Mouse (Mus musculus) megakaryocyte-erythroid progenitor cell, adult 5-6 weeks (primary cell): Measurements from ENCODE around the gene Dcst1. TPM values are rescaled to one million over a fixed set of nuclear protein-coding genes. Genes with fewer than 3 reads are reported as not detected.

ENCODE experiments used
- ATAC-seq: replicated peaks from 2 replicates; pipeline ENCODE4 v1.8.0; 2016; ENCODE audit warnings: mild to moderate bottlenecking, inconsistent platforms; ENCODE audit not compliant: severe bottlenecking, poor library complexity, low FRiP score, low TSS enrichment
- total RNA-seq, 2 experiments: library from RNA; stranded (forward) in 1 of 2; stranded (reverse) in 1 of 2; fragments of 200-1000, 215-1000 nt in 1 of 2; fragments of >200 nt in 1 of 2; fragmentation: Nextera tagmentation in 1 of 2; gene quantifications; 2 replicates each; pipeline ENCODE4 v1.2.3; 2014 to 2017

The Dcst1 gene
- total RNA-seq, 2 experiments from 2014 or later = not detected

DNA sequence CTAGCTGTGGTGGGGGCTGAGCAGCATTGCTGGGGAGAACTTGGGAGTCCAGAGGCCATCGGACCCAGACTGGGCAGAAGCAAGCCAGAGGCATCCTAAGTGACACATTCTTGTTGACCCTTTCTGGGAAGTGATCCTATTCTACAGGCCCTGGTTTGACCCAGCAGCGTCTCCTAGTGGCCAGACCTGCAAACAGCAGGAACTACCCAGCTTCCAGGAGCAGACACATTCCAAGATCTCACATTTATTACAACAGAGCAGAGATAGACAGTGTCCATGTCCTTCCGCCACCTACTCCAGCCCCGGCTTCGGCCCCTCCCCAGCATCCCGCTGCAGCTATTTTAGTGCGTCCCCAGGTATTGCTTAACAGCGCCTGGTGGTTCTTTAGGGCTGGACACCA, 25.6 kb downstream of the Dcst1 start:
- ATAC-seq = 0 out of 2 replicates have a peak, but pooled peaks have one; percentile 24

DNA sequence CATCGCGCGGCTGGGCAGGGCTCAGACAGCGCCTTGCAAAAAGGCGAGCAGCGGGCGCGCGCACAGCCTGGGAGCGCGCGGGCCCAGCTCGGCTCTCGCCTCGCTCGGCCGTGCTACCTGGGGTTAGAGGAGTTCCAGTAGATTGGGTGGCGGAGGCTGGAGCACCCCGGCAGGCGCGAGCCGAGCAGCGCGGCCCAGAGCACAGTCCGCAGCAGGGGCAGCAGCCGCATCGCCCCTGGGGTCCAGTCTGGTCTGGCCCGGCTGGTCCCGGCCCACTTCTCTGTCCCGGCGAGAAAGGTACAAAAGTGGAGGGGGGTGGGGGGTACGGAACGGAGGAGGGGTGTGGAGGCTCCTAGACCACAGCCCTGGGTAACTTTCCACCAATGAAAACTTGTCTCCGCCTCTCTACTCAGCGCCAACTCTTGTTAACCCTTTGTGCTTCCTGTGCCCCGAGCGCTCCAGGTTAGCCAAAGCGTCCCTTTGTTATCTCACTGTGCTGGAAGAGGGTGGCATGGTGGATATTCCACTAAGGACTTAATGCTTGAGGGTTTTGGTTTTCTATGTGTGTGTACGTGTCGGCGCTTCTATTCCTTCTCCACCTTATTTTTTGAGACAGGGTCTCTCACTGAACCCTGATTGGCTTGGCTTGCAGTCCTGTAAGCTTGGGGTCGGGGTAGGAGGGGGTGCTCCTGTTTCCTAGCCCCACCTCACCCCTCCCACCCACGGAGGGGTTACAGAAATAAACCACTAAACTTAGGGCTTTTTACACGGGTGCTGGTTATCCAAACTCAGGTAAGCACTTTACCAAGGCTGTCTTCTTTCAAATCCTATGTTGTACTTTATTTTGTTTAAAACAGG, 27.1 kb downstream of the Dcst1 start, which contains the start of gene Efna4:
Efna4 (minus strand) TSS at position 308 of the 858 bp plus-strand sequence.
- peak; percentile 27; the same call in 1 of the 2 replicates for ATAC-seq

DNA sequence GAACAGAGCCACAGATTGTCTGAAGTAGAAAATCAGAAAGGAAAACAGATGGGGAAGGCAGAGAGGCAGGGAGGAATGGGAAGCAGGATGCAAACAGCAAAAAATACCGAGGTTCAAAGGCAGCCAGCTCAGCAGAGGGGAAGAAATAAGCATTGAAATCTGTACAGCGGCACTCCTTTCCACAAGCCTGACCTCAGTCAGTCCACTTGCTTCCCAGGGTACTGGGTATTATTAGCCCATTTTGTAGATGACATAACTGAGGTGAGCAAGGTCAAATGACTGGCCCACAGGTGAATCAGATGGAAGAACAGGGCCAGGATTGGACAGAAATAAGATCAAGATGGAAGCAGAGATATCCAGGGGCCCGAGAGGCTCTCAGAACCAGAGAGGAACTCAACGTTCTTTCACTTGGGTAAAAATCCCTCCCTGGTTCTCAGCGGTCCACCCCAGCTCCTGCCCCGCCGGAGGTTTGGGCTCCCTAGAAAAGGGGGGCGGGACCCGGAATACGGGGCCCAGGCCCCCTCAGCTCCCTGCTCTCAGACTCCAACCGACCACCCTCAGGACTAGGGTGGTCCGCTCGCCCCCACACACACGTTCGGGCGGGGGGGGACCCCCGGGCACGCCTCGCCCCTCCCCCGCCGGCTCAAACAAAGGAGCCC, 27.9 kb downstream of the Dcst1 start:
- ATAC-seq = no peak

DNA sequence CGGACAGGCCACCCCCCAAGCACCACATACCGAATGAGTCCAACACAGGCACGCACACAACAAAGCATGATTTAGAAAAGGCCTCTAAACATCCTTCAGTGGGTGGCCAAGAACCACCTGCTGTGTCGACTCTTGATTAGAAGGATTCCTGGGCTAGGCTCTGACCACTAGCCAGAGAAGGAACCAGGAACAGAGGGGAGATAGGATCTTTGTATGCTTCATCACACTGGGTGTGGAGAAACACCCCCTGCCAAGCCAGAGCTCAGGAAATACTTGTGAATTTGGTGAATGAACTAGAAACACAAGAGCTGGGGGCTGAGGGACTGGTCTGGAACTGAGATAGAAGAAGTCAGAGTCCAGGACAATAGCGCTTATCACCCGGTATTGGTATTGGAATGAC, 28.5 kb downstream of the Dcst1 start:
- no peak for ATAC-seq

DNA sequence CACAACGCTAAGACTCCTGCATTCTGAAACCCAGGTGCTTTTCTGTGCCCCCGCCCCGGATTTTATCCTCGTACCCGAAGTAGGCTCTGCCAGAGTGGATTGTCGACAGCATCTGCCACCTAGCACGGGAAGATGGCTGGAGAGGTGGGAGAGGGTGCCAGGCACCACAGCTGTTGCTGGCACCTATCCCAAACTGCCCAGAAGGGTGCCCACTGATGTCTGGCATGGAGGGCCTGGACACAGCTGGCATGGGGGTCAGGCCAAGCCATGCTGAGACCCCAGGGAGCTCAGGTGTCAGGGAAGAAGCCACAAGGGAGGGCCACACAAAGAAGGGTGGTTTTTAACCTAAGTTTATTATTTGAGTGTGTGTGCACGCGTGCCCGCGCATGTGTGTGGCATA, 32.0 kb downstream of the Dcst1 start:
- ATAC-seq = no peak

DNA sequence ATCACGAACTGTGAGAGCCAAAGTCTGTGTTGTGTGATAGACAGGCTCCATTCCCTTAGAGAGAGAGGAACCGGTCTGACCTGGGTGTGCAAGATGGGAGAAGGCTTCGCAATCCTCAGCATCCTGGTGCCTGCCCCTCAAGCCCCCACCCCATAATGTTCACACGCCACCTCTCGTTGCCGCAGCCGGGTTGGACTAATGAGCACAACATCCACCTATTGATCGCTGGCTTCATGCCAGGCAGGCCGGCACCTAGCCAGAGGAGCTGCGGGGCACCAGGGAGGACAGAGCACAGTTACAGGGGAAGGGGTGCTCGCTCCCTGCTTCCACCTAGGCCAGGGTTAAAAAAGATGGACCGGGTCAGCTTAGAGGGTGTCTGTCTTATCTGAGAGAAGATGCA, 32.6 kb downstream of the Dcst1 start:
- ATAC-seq = no peak

DNA sequence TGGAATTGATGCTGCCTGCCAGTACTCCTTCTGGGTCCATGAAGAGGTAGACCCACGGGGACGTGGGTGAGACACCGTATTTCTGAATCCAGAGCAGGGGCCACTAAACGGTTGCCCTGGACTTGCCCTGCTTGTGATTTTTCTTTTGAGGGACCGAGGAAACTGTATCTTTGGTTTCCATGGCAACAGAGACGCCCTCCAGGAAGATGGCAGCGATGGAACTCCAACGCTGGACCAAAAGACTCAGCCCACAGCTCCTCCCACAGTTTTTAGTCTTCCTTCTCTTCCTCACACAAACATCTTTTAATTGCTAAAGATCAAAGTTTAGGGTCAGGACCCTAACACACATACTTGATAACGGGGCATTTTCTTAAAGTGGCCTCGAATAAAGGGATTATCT, 33.0 kb downstream of the Dcst1 start:
- no peak for ATAC-seq

DNA sequence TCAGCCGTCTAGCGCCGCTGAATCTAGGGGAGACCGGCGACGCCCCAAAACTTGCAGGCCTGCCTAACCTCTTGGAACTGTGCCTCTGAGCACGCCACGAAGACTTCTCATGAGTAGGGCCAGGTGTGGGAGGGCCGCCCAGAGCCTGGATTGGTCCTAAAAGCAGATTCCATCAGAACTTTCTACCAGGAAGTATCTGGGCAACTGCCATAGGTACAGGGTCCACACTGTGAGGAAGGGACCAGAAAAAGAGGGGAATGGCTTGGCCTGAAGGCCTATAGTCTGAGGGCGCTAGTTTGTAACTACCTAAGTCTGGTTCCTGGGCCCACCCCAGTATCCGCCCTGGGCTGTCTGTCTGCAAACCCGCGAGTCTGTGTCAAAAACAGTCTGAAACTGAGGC, 33.5 kb downstream of the Dcst1 start:
- 0 out of 2 replicates have a peak, but pooled peaks have one; percentile 26 for ATAC-seq

DNA sequence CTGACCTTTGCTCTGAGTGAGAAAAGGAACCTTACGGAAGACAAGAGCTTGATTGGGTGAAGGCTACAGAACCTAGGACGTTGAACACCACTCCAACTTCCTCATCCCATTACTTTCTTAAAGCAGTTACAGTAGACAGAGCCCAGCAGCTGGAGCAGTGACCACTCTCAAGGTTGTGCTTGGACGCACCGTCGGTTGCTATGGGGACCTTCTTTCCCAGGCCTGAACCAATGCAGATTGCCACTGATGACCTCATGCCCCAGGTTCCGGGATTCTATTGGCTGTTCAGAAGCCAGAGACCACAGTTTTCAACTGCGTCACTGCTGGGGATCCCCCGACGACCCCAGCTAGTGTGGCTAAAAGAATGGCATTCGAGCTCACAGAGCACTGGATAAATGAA, 34.1 kb downstream of the Dcst1 start:
- no peak for ATAC-seq

DNA sequence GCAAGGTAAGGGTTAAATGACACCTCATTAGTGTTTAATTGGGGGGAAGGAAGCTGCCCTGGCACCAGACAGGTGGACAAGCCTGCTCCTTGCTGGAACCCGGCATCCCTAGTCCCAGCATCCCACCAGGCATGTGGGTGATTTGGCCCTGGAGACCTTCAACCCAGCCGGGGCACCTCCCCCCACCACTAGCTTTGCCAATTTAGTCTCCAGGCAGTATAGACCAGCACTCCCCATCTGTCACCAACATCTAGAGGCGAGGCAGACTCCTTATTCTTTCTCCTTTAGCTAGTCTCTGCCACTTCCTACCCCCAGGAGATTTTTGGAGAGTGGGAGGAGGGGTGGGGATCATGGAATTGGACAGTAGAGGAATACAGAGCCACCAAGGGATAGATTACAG, 34.7 kb downstream of the Dcst1 start:
- no peak for ATAC-seq

DNA sequence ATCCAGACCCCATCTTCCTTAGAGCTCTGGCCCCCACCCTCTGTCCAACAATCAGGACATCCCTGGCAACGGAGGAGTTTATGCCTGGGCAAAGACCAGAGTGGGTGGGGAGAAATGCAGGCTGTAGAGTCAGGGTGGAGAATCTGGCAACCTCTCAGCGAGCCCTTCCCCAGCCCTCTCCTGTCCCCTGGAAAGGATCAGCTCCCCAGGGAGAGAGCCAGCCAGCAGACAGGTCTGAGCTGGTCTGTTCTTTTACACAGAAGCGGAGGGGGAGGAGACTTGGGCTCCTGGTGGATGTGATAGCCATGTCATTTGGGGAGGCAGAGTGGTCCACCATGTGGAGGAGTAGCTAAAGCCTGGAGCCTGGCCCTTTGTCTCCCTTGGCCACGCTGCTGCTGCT, 36.4 kb downstream of the Dcst1 start:
- no peak for ATAC-seq

DNA sequence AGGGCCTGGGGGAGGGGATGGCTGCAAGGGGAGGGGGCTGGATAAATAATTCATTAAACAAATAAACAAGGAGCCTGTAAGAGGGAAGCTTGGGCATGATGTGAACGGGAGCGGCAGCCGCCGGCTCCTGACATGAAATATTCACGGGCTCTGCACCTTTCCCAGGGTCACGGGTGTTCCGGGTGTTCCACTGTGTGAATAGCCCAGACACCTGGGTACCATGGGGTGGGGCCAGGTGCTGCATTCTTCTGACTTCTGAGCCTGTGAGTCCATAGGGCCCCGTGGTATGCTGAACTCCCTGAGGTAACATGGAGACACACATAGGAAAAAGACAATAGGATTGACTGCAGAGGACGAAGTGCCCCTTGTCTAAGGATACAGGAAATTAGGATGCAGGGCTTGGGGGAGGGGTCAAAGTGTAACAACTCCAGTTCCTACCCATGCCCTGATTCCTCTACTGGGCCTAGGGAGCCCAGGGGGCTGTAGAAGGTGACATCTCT, 37.6 kb downstream of the Dcst1 start:
- no peak for ATAC-seq

DNA sequence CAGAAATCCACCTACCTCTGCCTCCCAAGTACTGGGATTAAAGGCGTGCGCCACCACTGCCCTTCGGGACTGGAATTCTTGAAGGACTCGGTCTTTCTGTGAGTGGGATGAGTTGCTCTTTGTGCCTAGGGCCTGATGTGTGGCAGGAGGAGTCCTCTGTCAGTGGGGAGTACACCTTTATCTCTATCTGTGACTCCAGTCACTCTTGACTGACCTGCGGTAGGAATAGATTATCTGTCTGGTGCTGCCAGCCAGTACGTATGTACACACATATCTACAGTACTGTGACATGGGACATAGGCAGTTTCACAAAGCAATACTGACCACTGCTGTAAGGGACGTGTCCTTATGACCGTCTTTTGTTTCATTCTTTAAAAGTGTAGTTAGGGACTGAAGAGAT, 39.2 kb downstream of the Dcst1 start:
- peak; percentile 55; the same call in 1 of the 2 replicates for ATAC-seq

DNA sequence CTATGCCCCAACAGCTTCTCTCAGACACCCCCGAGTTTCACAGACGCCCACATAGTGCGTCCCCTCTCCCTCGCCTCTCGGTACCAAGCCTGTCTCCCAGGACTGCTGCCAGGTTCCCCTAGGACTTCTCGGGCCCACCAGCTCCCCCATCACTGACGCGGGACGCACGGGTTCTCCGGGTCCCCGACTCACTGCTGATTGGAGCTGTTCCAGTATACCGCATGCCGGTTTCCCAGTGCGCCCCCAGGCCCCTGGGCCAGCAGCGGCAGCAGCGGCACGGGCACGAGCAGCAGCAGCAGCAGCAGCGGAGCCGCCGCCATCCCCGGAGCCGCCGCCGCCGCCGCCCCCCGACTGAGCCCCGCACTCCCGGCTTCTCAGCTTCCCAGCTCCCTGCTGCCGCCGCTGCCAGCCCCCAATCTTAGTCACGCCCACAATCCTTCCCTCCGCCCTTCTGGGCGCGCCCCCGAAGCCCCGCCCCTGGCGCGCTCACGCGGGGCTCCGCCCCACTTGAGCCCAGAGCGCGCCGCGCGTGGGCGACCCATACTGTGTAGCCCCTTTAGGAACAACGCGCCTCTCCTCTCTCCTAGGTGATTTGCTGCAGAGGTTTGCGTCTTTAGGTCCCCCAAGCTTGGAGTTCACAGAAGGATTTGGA, 42.4 kb downstream of the Dcst1 start, which contains the start of gene Efna3:
Efna3 (minus strand) TSS at position 452 of the 652 bp plus-strand sequence.
- no peak for ATAC-seq

DNA sequence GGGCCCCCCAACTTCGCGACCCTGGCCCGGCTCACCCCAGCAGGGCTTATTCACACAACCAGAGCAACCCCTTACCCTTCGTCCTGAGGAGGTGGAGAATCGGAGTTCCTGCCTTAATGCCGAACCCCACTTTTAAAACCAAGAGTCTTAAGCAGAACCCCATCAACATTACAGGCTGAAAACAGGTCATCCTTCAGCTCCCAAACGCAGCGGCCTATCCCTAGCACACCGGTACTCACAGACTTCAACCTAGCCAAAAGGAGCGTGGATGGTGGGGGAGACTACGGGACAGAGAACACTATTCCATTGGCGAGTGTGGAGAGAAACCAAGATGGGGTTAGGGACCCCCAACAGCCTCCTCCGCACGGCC, 42.9 kb downstream of the Dcst1 start:
- ATAC-seq = no peak

DNA sequence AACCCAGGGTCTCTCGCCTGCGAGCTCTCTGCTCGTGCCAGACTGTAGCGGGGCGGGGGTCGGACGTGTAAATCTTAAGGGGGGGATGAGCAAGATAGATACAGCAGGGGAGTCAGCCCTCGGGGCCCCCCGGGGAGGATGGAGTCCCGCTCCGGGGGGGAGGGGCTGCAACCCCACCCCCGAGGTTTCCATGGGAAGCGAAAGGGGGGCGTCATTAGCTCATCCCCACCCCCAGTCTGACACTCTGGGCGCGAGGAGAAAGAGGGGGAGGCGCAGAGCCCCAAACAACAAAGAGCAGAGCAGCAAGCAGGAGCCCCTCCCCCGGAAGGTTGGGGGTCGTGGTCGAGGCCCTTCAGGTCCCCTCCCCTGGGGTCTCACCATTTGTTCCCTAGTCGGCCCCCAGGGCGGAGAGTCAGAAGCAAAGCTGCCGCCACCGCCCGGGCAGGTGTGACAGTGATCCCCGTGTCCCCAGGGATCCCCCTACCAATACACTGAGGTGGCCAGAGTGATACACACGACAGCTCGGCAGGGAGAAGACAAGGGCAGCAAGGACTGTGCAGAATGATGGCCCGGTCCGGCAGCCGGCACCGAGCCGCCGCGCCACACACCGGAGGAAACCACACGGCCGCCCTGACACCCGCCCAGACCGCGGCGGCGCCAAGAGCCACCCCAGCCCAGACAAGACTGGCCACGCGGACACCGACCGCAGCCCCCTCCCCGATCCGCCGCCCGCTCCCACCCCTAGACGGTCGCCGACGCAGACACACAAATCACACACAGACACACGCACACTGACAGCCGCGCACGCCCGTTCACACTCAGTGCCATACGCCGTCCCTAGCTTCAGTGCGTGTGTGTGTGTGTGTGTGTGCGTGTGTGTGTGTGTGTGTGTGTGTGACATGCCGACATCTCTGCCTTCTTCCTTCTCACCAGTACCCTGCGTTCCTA, 43.6 kb downstream of the Dcst1 start:
- no peak for ATAC-seq

DNA sequence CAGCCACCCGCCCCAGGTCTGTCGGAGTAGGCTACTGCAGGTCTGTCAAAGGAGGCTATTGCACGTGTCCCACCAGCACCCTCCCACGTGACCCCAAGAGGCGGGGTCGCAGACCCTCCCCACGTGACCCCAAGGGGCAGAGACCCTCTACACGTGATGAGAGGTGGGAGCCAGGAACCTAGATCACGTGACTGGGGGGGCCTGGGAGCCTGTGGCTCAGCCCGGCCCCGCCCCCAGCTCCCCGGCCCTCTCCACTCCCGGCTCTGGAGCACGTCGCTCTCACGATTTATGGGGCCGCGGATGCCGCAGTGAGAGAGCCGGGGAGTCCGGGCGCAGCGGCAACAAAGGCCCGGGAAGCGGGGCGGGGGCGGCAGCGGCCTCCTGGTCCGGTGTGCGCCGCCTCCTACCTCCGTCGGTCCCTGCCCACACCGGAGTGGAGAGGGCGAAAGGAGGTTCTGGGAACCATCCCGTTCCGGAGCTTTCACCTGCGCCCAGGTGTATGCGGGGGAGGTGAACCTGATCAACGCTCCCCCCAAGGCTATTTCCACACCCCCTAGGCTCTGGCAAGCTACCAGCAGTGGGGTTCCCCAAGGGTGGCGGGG, 44.4 kb downstream of the Dcst1 start:
- ATAC-seq = no peak

DNA sequence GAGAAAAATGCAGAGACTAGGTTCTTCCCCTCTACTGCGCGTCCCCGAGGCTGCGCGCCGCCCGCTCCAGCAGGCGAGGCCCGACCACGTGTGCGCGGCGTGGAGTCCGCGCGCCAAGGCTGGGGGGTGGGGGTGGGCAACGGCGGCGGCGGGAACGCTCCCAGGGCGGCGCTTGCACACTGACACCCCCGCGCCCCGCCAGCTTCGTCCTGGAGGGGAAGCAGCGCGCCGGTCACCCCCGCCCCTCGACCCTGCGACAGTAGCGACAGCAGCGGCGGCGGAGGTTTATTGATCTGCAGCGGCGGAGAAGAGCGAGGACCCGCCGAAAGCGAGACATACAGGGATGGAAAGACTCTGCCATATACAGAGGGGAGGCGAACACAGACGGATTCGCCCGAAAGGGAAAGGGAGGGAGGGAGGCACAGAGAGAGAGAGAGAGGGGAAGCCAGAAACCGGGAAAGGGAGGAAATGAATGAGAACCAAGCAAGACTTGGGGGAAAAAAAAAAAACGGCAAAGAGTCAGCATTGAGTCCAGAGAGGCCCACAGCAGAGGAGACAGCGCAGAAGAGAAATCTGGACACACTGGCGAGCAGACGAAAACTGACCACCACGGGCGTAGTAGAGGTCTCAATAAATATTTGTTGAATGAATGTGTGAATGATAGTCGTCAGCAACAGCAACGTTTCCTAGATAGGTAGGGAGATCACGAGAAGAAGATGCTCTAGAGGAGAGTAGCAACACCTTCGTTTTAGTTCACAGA, 45.3 kb downstream of the Dcst1 start:
- ATAC-seq = no peak
